Mouse (Mus musculus) kidney, postnatal 36 days (tissue): ENCODE data around the gene Fam57b.

Source experiments
- DNase-seq, 2 experiments: peaks; one replicate each; pipeline ENCODE4 v3.0.0; 2021 to 2022; ENCODE audit warnings: mixed read lengths in 2 of 2

Fam57b gene

DNA sequence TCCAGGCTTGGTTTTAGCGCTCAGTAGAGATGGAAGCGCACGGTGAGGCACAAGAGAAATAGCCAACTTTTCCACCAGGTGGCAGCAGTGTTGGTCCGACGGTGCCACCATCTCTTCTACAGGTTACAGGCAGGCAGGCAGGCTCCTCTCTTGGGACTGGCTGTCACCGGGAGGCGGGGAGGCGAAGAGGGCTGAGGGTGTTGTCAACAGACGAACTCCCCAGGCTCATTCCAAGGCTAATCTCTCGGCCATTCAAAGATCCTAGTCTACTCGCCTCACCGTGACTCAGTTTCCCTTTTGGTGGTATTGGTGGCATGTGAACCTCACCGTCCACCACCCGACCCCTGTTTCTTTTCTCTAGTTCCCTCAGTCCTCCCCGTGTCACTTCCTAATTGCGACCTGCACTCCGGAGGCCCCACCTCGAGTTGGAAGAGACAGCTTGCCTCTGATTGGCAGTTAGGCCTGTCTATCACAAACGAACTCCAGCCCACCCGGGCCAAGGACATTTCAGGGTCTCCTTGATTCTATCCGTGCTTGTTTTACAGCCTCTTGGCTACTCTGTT, 34.6 kb downstream of the Fam57b start:
- DNase-seq: peak; percentile 87 to 92

DNA sequence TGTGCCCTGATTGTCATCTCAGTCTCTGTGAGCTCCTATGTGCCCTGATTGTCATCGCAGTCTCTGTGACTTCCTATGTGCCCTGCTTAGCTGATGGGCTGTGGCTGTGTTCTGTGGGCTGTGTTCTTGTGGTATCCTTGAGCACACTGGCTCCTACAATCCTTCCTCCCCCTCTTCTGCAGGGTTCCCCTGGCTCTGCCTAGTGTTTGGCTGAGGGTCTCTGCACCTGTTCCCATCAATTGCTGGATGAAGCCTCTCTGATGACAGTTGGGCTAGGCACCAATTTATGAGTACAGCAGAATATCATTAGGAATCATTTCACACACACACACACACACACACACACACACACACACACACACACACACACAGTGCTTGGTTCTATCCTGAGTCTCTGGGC, 35.8 kb downstream of the Fam57b start:
- no peak for DNase-seq

DNA sequence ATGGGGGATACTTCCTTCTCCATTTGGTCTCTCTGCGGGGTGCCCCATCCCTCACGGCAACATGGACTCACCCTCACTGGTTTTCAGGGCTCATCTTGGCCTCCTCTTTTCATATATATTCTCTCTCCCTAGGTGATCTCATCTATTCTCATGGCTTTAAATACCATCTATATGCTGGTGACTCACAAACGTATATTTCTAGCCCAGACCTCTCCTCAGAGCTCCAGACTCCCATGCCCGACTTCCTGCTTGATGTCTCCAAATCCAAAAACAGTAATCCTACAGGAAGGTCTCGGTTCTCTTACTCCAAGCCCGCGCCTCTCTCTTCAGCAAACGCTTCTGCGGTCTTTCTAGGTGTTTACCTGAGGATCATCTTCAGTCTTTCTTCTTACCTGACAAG, 45.8 kb downstream of the Fam57b start:
- DNase-seq: no peak

DNA sequence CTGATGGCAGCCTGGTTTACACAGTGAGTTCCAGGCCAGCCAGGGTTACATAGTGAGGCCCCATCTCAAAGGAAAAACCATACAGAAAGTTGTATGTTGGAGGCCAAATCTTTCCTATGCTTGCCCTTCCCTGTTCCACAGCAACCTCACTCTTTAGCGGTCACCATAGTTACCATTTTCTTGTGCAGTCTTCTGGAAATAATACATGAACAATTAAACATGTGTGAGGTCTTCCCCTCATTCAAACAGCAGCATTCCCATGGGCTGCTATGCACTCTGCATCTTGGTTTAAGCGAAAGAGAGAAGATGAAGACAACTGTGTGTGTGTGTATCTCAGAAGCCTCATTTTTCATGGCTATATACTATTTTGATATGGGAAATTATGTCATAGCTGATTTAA, 48.0 kb downstream of the Fam57b start:
- DNase-seq: no peak

DNA sequence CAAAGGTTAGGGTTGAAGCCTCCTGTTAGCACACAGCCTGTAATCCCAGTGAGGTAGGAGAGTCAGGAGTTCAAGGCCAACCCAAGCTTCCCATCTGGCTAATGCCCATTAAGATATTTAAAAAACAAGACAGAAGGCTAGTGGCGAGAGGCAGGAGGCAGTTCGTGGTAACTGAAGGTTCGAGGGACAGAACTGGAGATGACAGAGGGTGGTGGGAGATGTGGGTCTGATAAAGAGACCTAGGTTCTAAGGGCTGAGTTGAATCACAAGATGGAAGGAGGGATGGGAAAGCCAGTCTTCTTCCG, 49.6 kb downstream of the Fam57b start, which contains the start of gene Doc2a:
TSS of gene Doc2a (plus strand) at position 301 of the 305 bp plus-strand sequence.
- no peak for DNase-seq

DNA sequence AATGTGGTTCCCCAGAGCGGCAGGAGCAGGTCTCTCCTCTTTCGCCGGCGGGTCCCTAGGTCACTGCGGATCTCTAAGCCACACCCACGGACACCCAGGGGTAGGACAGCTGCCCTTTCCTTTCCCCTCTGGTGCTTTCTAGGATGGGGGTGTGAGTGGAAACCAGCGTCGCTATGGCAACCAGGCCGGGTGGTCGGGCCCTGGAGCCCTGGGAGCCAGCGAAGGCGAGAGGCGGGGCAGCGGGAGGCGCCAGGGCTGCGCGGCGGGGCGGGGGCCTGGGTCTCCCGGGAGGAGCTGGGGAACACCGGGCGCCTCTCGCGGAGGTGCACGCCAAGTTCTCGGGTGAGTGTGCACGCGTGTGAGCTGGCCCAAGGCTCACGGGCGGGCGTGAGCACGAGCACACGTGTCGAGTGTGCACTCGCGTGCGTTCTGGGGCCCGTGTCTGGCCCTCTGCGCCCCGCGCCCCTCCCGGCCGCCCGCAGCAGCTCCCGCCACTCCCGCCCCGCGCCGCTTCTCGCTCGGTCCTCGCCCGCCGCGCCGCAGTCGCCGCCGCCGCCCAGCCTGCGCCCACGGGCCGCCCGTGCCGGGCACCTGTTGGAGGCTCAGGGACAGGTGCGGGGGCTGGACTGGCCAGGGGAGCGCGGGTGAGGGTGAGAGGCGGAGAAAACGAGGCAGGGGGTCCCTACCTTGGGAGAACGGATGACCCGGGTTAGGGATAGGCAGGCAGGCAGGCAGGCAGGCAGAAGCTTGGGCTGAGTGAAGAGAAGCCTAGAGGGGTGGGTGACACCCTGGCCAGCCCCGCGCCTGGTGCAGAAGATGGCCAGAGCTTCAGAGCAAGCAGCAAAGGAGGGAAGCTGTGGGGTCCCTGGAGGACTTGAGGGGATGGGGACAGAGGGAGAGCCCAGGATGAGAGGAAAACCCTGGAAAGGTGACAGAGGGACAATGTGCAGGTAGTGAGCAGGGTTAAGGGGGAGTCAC, 50.2 kb downstream of the Fam57b start:
- DNase-seq: no peak

DNA sequence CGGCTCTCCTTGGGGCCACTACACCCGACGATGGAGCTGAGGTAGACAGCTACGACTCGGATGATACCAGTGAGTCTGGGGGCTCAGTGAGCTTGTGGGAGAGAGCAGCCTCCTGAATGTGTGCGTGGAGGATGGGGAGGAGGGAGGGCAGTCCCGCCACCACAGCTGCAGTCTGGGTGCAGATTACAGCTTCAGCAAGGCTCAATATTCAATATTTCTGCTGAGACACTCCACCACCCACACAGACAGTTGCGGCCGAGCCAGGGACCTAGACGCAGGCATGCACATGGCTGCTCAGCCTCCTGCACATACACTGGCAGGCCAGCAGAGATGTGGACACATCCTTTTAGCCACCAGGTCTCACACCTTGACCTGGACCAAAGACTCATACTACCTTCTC, 51.3 kb downstream of the Fam57b start:
- no peak for DNase-seq

DNA sequence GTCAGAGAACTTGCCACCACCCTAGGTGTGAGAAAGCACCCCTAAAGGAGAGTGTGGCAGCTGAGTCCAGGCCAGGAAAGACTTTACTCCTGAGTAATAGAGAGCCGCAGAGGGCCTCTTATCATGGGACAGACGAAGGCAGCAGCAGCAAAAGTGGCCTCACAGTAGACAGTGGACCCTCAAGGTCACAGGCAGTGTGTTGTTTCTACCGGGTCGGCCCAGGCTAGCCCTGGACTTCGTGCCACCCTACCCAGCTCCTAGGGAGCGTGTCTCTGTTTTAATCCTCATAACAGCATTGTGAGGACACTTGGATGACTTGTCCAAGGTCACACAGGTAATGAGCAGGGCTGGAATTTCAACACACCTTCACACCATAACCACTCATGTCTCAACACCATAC, 52.7 kb downstream of the Fam57b start:
- no peak for DNase-seq

DNA sequence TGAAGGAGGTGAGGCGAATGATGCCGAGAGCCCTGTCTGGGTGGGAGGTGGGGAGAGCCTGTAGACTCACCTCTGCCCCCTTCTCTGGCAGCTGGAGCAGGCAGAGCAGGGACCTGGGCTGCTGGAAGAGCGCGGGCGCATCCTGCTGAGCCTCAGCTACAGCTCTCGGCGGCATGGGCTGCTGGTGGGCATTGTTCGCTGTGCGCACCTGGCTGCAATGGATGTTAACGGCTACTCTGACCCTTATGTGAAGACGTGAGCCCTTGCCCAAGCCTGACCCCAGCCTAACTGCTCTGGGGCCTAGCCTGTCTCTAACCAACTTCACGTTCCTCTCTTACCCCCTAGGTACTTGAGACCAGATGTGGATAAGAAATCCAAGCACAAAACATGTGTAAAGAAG, 53.7 kb downstream of the Fam57b start:
- no peak for DNase-seq

DNA sequence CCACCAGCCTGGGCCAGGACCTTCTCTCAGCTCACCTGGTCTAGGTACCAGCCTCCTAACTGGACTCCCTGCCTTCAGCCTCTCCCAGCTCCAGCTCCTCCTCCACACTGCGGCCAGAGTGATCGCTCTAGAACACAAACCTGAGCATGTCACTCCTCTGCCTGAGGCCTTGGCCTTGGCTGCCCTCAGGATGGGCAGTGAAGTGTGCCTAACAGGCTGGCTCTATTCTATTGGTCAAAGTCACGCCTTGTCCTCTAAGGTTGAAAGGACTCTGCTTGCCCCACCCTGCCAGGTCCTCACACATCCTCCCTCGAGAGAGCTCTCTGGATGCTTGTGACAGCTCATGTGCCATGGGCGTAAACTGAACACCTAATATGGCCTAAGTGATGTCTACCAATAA, 56.0 kb downstream of the Fam57b start:
- DNase-seq: peak; percentile 81 to 83

DNA sequence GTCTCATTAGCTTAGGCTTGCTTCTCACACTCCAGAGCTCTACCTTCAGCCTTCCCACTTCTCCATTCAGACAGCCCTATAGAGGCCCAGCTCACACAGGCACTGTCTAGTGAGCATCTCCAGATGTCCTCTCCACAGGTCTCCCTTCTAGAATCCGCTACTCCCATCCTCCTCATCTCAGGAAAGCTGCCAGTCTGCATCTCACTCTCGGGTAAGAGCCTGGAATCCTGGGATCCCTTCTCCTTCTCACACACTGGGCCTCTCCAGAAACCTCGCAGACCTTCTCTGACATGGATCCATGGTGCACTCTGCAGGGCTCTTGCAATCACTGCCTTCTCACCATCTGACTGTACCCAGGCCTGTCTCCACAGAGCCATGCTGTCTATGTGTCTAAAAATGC, 58.2 kb downstream of the Fam57b start:
- no peak for DNase-seq

DNA sequence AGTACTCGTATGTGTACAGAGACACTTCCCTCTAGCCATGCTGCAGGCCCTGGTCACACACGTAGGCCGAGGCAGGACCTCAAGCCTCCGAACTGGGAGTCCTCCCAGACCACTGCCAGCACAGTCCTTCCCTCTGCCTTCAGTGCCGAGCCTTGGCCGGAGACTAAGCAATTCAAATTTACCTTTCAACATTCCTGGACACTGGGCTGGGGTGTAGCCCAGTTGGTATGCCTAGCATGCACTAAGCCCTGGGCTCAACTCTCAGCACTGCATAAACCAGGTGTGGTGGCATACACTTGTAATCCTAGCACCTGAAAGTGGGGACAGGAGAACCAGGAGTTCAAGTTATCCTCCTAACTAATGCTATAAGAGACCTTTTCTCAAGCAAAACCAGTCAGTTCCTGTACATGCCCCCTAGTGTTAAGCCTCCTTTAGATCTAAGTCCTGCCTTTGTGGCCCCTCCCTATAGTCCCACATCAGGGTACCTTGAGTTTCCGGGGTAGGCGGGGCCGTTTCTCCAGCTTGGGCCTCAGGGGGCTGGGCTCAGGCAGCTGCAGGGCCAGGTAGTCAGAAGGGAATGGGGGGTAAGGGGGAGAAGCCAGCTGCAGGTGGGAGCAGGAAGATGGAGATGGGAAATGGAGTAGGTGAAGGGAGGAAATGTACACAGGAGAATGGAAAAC, 59.4 kb downstream of the Fam57b start:
- no peak for DNase-seq

DNA sequence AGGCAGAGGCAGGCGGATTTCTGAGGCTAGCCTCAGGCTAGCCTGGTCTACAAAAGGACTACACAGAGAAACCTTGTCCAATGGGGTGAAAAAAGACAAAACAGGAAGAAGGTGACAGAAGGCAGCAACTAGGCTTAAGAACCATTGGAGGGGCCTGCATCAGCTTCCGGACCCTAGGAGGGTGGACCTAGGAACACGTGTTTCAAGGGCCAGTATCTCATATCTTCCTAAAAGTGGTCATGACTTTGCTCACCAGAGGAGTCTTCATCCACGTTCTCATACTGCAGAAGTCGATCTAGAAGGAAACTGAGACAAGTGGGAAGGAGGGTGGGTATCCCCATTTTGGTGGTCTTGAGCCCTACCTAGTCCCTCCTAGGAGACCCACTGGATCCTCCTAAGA, 63.5 kb downstream of the Fam57b start:
- DNase-seq: no peak

DNA sequence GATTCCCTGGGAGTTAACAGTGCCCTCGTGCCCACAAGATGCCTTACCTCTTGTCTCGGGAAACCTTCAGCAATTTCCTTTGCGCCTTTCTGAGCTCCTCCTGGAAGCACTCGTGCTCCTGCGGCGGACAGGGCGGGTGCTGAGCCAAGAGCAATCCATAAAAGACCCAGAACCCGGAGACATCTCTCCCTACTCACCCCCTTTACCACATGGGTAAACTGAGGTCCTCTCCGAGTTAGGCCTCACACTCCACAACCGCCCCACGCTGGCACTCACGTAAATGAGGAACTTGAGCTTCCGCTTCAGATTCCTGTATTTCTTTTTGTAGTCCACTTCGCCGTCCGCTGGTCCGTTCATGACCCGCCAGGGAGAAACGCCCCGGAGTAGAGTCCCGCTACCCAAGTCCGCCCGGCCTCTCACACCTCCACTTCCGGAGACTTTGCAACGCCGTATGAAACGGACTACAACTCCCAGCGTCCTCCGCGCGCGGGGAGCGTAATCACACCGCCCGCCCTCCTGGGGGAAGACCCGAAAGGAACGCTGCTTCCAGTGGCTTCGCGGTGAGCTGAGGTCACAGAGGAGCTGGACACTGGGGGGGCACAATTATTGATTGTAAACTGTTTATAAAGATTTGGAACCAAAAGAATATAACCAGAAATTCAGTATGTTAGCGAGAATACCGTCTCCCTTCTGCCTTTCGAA, 64.1 kb downstream of the Fam57b start, which contains the start of gene Hirip3:
TSS of gene Hirip3 (plus strand) at position 544 of the 702 bp plus-strand sequence.
- peak; percentile 97 to 99 for DNase-seq

DNA sequence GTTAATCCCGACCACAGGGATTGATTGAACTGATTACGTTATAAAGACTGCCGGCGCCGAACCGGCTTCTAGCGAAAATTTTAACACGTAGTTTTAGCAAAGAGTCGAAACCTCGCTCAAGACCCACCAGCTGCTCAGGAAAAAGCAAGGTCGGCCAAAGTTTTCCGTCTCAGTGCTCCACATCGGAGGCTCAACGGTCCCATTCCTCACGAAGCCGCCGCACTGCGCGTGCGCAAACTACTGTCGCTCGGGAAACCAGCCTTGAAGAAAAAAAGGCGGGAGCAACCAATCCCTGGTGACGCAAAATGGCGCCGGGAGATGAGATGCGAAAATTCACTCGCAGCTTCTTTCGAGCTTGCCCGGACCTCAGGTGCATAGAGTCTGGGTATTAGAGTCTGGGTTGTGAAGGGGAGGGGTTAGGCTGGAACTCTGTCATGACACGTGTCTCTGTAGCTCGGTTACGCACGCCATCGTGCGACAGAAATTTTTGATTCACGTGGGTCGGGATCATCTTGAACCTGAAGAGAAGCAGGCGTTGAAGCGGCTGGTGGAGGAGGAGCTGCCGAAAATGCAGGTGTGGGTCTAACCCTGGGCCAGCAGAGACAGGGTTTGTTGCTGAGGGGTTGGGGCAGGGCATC, 64.8 kb downstream of the Fam57b start, which contains the start of gene Ino80e:
TSS of gene Ino80e (minus strand) at position 231 of the 638 bp plus-strand sequence.
- DNase-seq: peak; percentile 96 to 98

DNA sequence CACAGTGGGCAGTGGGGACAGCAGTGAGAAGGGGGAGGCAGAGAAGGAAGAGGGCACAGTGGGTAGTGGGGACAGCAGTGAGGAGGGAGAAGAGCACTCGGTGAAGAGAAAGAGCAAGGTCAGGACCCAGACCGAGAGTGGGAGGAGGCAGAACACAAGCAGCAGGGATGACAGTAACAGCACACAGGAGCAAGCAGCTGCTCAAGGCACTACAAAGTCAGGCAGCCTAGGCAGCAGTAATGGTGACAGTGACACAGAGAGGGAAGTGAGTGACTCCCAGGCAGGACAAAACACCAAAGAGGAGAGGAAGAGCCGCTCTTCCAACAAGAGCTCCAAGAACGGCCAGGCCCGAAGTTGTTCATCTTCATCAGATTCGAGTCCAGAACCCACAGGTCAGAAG, 66.3 kb downstream of the Fam57b start:
- no peak for DNase-seq

DNA sequence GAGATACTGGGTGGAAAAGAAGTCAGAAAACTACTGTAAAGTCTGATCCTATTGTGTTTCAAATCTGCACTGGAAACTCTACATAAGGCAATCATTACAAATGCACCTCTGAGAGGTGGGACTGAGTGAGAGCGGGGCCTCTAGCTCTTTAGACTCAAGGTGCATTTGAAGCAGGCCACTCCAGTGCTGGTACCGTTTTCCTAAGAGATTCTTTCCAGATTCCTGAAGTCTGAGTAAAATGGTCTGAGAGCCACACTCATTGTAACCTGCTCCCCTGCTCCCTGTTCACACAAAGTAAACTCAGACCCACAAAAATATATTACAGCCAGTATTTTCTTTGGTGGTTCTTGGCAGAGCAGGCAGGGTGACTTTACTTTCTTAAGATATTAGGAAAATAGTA, 70.1 kb downstream of the Fam57b start:
- DNase-seq: no peak

DNA sequence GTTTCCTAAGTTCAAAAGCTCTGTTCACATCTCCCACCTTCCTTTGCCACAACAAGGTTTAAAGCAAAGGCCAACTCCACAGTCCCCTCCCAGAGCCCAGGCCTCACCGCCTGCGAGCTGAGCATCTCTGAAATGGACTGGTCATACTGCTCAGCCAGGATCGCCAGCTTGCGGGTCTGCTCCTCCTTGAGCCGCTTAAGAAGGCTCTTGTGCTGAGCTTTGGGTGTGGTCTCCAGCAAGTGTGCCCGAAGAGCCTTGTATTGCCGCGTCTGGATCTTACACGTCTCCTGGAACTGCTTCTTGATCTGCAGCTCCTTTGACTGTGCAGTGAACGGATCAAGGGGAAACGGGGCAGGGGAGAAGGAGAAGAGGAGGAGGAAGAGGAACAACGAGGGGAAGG, 70.5 kb downstream of the Fam57b start:
- DNase-seq: no peak

DNA sequence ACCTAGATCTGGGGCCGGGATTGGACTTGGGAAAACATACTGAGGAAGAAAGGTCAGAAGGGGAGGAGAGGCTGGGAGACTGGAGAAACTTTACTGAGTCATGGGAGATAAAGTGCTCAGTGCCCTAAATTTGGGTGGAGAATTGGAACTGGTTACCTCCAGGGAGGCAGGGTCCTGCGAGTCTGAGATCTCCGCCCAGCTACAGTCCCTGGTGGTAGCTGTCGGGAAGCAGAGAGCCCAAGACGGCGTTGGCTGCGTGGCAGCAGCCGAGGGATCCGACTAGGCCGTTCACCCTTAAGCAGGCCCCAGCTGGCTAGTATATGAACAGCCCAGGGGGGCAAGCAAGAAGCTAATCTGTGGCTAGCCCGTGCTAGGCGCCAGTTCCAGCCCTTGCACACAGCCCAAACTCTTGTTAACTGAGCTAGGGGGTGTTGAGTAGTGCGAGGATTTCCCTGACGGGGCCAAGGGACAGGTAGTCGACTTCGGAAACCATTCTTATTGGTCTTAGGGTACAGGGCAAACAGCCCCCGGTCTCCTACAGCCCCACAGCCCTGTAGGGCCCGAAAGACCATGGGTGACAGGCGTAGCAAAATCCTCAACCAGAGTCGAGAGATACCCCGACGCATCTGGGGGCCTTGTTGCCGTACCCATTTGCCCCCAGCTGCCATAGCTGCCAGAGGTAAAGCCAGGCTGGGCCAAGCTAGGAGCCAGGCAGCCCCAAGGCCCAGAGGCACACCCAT, 72.5 kb downstream of the Fam57b start:
- DNase-seq: no peak

DNA sequence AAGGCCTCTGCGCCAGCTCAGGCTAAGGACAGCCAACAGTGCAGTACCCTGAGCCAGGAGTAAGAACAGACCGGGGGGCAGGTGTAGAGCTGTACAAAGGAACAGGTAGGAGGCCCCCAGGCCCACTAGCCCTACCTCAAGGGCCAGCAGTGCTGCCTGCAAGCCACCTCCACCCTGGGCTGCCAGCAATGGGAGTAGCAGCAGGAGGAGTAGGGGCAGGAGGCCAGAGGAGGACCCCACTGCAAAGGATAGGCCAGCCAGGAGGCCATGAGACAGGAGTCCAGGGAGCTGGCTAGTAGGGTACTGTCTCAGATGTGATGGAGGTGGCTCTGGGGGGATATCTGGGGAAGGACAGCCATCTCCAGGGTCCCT, 73.0 kb downstream of the Fam57b start:
- no peak for DNase-seq

DNA sequence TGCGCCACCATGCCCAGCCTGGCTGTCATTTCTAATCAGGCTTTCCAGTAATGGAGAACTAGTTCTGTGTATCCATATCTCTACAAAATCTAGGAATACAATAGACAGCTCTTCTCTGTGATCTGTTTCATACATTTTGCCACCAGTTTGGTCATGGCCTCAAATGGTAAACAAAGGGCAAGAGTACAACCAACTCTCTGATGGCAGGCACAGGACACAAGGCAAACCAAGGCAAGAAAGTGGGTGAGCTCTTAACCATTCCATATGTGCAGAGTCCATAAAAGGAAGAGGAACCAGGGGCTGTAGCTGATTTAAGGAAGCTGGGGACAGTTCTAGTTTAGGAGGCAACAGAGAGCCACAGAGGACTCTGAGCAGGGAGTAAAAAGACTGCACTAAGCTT, 79.8 kb downstream of the Fam57b start:
- no peak for DNase-seq
